ENCODE assay signal across 8 mouse cellular contexts in the genomic region with DNA sequence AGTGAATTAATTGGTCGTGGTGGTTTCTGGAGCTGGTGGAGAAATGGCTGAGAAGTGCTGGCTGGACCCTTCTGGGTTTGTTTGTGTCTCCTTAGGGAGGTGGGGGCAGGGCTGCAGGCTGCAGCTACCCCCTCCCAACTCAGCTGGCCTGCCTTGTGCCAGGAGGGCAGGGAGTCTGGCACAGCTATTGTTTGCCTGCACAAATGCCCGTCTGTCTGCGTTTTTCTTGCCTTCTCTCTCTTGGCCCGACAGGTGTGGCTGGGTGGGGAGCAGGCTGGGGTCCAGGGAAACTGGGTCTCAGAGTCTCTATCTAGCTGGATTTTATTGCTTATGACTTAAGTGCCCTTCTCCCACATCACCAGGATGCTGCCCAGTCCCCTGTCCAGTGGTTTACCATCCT. TPM values are rescaled to one million over a fixed set of nuclear protein-coding genes. Genes with fewer than 3 reads are reported as not detected.
DNase-seq lines count a peak whose midpoint lies in the region; ATAC-seq and TF ChIP-seq lines count a peak whose summit lies in the region.
"Had no signal": no experiment of that assay in that cellular context is flagged by ENCODE, and none has a peak within 500 bp of the region (broad histone marks: within the 10 kb centered on the region; RNA-seq: fewer than 3 reads in every experiment).

No protein-coding gene starts in this region.

- H3K9ac ChIP-seq in limb, embryonic 11.5 days (ENCODE audit: low read length), result peak overlapping the region; percentile 35; the same call in 1 of the 2 replicates

- H3K4me2 ChIP-seq in limb, embryonic 11.5 days (ENCODE audit: low read depth, severe bottlenecking), result peak overlapping the region; percentile 63

- no peak for DNase-seq in G1E (ENCODE audit: low spot score)
- no peak for DNase-seq in limb, embryonic 11.5 days (ENCODE audit: low spot score)
- DNase-seq in frontal cortex, postnatal 25 days (ENCODE audit: low spot score in 2 of 2), result no peak
- DNase-seq in left cerebral cortex, adult 9 months (ENCODE audit: low spot score in 2 of 2), result no peak

- H3K9me3 ChIP-seq in G1E (replicated peaks), result no peaks in the 10 kb centered on the region
- no peaks in the 10 kb centered on the region for H3K9me3 ChIP-seq in limb, embryonic 11.5 days (ENCODE audit: control insufficient read depth, low read length)

- peaks cover 87% of the 10 kb centered on the region for H3K4me1 ChIP-seq in G1E (ENCODE audit: insufficient read depth, low read depth, low read length)
- peaks cover 19% of the 10 kb centered on the region; the same call in 1 of the 2 replicates for H3K4me1 ChIP-seq in embryonic fibroblast, embryonic 13.5 days (ENCODE audit: control insufficient read depth, insufficient read depth, low read length)
- peaks cover 15% of the 10 kb centered on the region for H3K4me1 ChIP-seq in limb, embryonic 11.5 days (ENCODE audit: control insufficient read depth, insufficient read depth, low read length)
- H3K4me1 ChIP-seq in small intestine, adult 2 months (ENCODE audit: control insufficient read depth, insufficient read depth, insufficient read length, low read length), result peaks cover 4% of the 10 kb centered on the region

- H3ac ChIP-seq in C2C12 (ENCODE audit: control insufficient read depth, insufficient read length, low read depth), result peak overlapping the region; percentile 26

- peak overlapping the region; percentile 96 for H3K27ac ChIP-seq in embryonic fibroblast, embryonic 13.5 days (ENCODE audit: insufficient read depth, low read length)
- H3K27ac ChIP-seq in limb, embryonic 11.5 days (replicated peaks; ENCODE audit: low read depth, low read length), result no peak overlapping the region
- peak overlapping the region; percentile 18; the same call in 1 of the 2 replicates for H3K27ac ChIP-seq in small intestine, adult 2 months (ENCODE audit: insufficient read depth, low read depth, low read length)

- H3K79me2 ChIP-seq in C2C12 (ENCODE audit: control insufficient read depth, insufficient read depth), result peaks cover 89% of the 10 kb centered on the region

- no peak for TF ChIP-seq POLR2A in embryonic fibroblast, embryonic 13.5 days (IDR thresholded peaks at IDR 0.05; ENCODE audit: low read depth, low read length)
- no peak for TF ChIP-seq POLR2A in small intestine, adult 2 months (IDR thresholded peaks at IDR 0.05; ENCODE audit: low read depth, low read length)

- ATAC-seq in G1E (ENCODE audit: extremely low read depth, insufficient number of reproducible peaks, low FRiP score, poor library complexity, severe bottlenecking), result no peak
- no peak for ATAC-seq in limb, embryonic 11.5 days (ENCODE audit: insufficient number of reproducible peaks, low FRiP score, low TSS enrichment, low read depth)

- WGBS in limb, embryonic 11.5 days, result 41% methylated on average over 4 of the region's 4 CpGs
- whole genome bisulfite sequencing in small intestine, adult 2 months, result 14% methylated on average over 4 of the region's 4 CpGs

- no peaks in the 10 kb centered on the region for H3K27me3 ChIP-seq in C2C12 (ENCODE audit: control insufficient read depth, insufficient read depth, insufficient read length)
- H3K27me3 ChIP-seq in G1E (ENCODE audit: insufficient read depth, low read length), result peaks cover 2% of the 10 kb centered on the region; the same call in 1 of the 2 replicates
- no peaks in the 10 kb centered on the region for H3K27me3 ChIP-seq in limb, embryonic 11.5 days (ENCODE audit: control insufficient read depth, insufficient read depth, low read length)
- no peaks in the 10 kb centered on the region for H3K27me3 ChIP-seq in small intestine, adult 2 months (ENCODE audit: control insufficient read depth, insufficient read depth, low read length)

- peaks cover 17% of the 10 kb centered on the region for H3K36me3 ChIP-seq in C2C12 (ENCODE audit: control insufficient read depth, insufficient read depth)
- H3K36me3 ChIP-seq in G1E (replicated peaks), result peaks cover 60% of the 10 kb centered on the region
- peaks cover 1% of the 10 kb centered on the region; the same call in 1 of the 2 replicates for H3K36me3 ChIP-seq in limb, embryonic 11.5 days (ENCODE audit: control insufficient read depth, insufficient read depth, low read length)
- H3K36me3 ChIP-seq in small intestine, adult 2 months (ENCODE audit: control insufficient read depth, insufficient read depth, low read length), result peaks cover 15% of the 10 kb centered on the region; the same call in 1 of the 2 replicates

- H3K4me3 ChIP-seq in C2C12 (ENCODE audit: insufficient read depth, poor library complexity, severe bottlenecking) (peak overlapping the region; percentile 62), G1E (ENCODE audit: low read depth, low read length) (peak overlapping the region; percentile 91; the same call in 1 of the 2 replicates)
- H3K4me3 ChIP-seq in embryonic fibroblast, embryonic 13.5 days (ENCODE audit: insufficient read depth, low read length), result peak overlapping the region; percentile 72; the same call in 1 of the 2 replicates
- H3K4me3 ChIP-seq in limb, embryonic 11.5 days (ENCODE audit: low read depth, low read length), result peak overlapping the region; percentile 62
- no peak overlapping the region for H3K4me3 ChIP-seq in small intestine, adult 2 months (ENCODE audit: low read depth, low read length)

- H3K79me3 ChIP-seq in C2C12 (ENCODE audit: low read depth), result peaks cover 72% of the 10 kb centered on the region

- TF ChIP-seq CTCF in C2C12 (IDR thresholded peaks at IDR 0.05; ENCODE audit: control insufficient read depth, insufficient read depth, insufficient read length), result no peak
- TF ChIP-seq CTCF in G1E (IDR thresholded peaks at IDR 0.05; ENCODE audit: low read depth, low read length), result no peak
- TF ChIP-seq CTCF in embryonic fibroblast, embryonic 13.5 days (IDR thresholded peaks at IDR 0.05; ENCODE audit: borderline replicate concordance, insufficient read depth, low read length), result no peak
- no peak for TF ChIP-seq CTCF in small intestine, adult 2 months (IDR thresholded peaks at IDR 0.05; ENCODE audit: extremely low read depth, insufficient read length, insufficient replicate concordance, low read depth, low read length)

TF ChIP-seq in C2C12, 6 proteins besides CTCF, POLR2A, EP300 and RAD21:
- TF ChIP-seq MYOD1 (IDR thresholded peaks at IDR 0.05; ENCODE audit: control insufficient read depth, insufficient read length, low read depth) (peak; percentile 51), CEBPB (IDR thresholded peaks at IDR 0.05; ENCODE audit: low read depth) (no peak)
TF ChIP-seq in C2C12: peak in this region for 1.

RNA-seq across cellular contexts. Expression of a gene that starts 18.6 kb away (rescaled TPM):
- 88.3 TPM for polyA plus RNA-seq in C2C12 (2012; fragmentation: generic; extraction: Trizol)
- total RNA-seq in G1E (2014; fragmentation: Nextera tagmentation), result 170 and 181 TPM in 2 replicates
- total RNA-seq in G1E (2017), result 64.2 and 66.2 TPM in 2 replicates
- 277 and 291 TPM in 2 replicates for polyA plus RNA-seq in G1E (2012)
- 174 and 210 TPM in 2 replicates for polyA plus RNA-seq in embryonic fibroblast, embryonic 13.5 days (2011; ENCODE audit: insufficient read length, low read depth, missing spikeins)
- 132 and 134 TPM in 2 replicates for polyA plus RNA-seq in limb, embryonic 11.5 days (2014; fragmentation: Nextera tagmentation; extraction: Ambion mirVana)
- polyA plus RNA-seq in small intestine, adult 2 months (2012; rRNA removed), result 49.5 and 110 TPM in 2 replicates

RNA-seq across cellular contexts. Expression of a gene that starts 28.6 kb away (rescaled TPM):
- polyA plus RNA-seq in C2C12 (2012; fragmentation: generic; extraction: Trizol) (0.05 TPM), G1E (2012) (not detected in 2 replicates)
- total RNA-seq in G1E (2014; fragmentation: Nextera tagmentation) (not detected in 2 replicates), G1E (2017) (0.12 TPM in 1 of 2 replicates, not detected in the other)
- not detected in 2 replicates for polyA plus RNA-seq in embryonic fibroblast, embryonic 13.5 days (2011; ENCODE audit: insufficient read length, low read depth, missing spikeins)
- polyA plus RNA-seq in limb, embryonic 11.5 days (2014; fragmentation: Nextera tagmentation; extraction: Ambion mirVana), result not detected in 2 replicates
- not detected in 2 replicates for polyA plus RNA-seq in small intestine, adult 2 months (2012; rRNA removed)
- polyA plus RNA-seq: erythroblast, embryonic 14.5 days had no signal

RNA-seq across cellular contexts. Expression of a gene that starts 48.6 kb away (rescaled TPM):
- polyA plus RNA-seq in C2C12 (2012; fragmentation: generic; extraction: Trizol) (351 TPM), G1E (2012) (123 and 280 TPM in 2 replicates)
- total RNA-seq in G1E (2014; fragmentation: Nextera tagmentation) (269 and 289 TPM in 2 replicates), G1E (2017) (132 and 134 TPM in 2 replicates)
- polyA plus RNA-seq in embryonic fibroblast, embryonic 13.5 days (2011; ENCODE audit: insufficient read length, low read depth, missing spikeins), result 218 and 298 TPM in 2 replicates
- polyA plus RNA-seq in limb, embryonic 11.5 days (2014; fragmentation: Nextera tagmentation; extraction: Ambion mirVana), result 220 and 233 TPM in 2 replicates
- polyA plus RNA-seq in small intestine, adult 2 months (2012; rRNA removed), result 130 and 182 TPM in 2 replicates
